In genomic region chr10:25437586-25438298, GRCm38 (mm10) we compare ENCODE assay signal across 14 mouse cellular contexts.
DNase-seq lines count a peak whose midpoint lies in the region; ATAC-seq and TF ChIP-seq lines count a peak whose summit lies in the region.
"Had no signal": no experiment of that assay in that cellular context is flagged by ENCODE, and none has a peak within 500 bp of the region (broad histone marks: within the 10 kb centered on the region; RNA-seq: fewer than 3 reads in every experiment).

No protein-coding gene starts in this region.

- H3K79me3 ChIP-seq in C2C12 (ENCODE audit: low read depth), result peaks cover 61% of the 10 kb centered on the region

- H3K4me3 ChIP-seq in hindbrain, embryonic 10.5 days, result no peak overlapping the region
- no peak overlapping the region for H3K4me3 ChIP-seq in hindbrain, embryonic 12.5 days
- no peak overlapping the region for H3K4me3 ChIP-seq in C2C12 (ENCODE audit: insufficient read depth, poor library complexity, severe bottlenecking)
- no peak overlapping the region for H3K4me3 ChIP-seq in embryonic facial prominence, embryonic 15.5 days (replicated peaks)
- H3K4me3 ChIP-seq: forebrain, embryonic 10.5 days; intestine, embryonic 15.5 days; liver, embryonic 15.5 days had no signal

- no peak for ATAC-seq in hindbrain, embryonic 12.5 days (ENCODE audit: low FRiP score)
- no peak for ATAC-seq in embryonic facial prominence, embryonic 15.5 days (ENCODE audit: insufficient number of reproducible peaks, low FRiP score, low TSS enrichment, low read depth)
- ATAC-seq in activated CD4-positive, CD25-positive, alpha-beta regulatory T cell, adult 4 months, result no peak
- ATAC-seq: intestine, embryonic 15.5 days; midbrain, embryonic 16.5 days had no signal

- H3ac ChIP-seq in C2C12 (ENCODE audit: control insufficient read depth, insufficient read length, low read depth), result no peak overlapping the region

- no peak overlapping the region for H3K9ac ChIP-seq in hindbrain, embryonic 12.5 days
- no peak overlapping the region for H3K9ac ChIP-seq in embryonic facial prominence, embryonic 15.5 days
- H3K9ac ChIP-seq: intestine, embryonic 15.5 days; liver, embryonic 15.5 days had no signal

- peaks cover 33% of the 10 kb centered on the region for H3K4me1 ChIP-seq in hindbrain, embryonic 10.5 days (replicated peaks)
- H3K4me1 ChIP-seq in hindbrain, embryonic 12.5 days, result peaks cover 6% of the 10 kb centered on the region; the same call in 1 of the 2 replicates
- H3K4me1 ChIP-seq in embryonic facial prominence, embryonic 15.5 days, result peaks cover 22% of the 10 kb centered on the region

- H3K27me3 ChIP-seq in hindbrain, embryonic 10.5 days (ENCODE audit: insufficient read depth, poor library complexity, severe bottlenecking), result no peaks in the 10 kb centered on the region
- no peaks in the 10 kb centered on the region for H3K27me3 ChIP-seq in hindbrain, embryonic 12.5 days
- H3K27me3 ChIP-seq in C2C12 (ENCODE audit: control insufficient read depth, insufficient read depth, insufficient read length), result no peaks in the 10 kb centered on the region
- no peaks in the 10 kb centered on the region for H3K27me3 ChIP-seq in embryonic facial prominence, embryonic 15.5 days
- H3K27me3 ChIP-seq: intestine, embryonic 15.5 days; liver, embryonic 15.5 days had no signal

- no peak overlapping the region for H3K4me2 ChIP-seq in hindbrain, embryonic 12.5 days (replicated peaks)
- H3K4me2 ChIP-seq in embryonic facial prominence, embryonic 15.5 days (replicated peaks), result no peak overlapping the region
- H3K4me2 ChIP-seq: intestine, embryonic 15.5 days; liver, embryonic 15.5 days had no signal

- 0 out of 2 replicates have a peak overlapping the region, but pooled peaks have one; percentile 23 for H3K27ac ChIP-seq in hindbrain, embryonic 10.5 days
- no peak overlapping the region for H3K27ac ChIP-seq in hindbrain, embryonic 12.5 days
- H3K27ac ChIP-seq in embryonic facial prominence, embryonic 15.5 days (replicated peaks), result 0 out of 2 replicates have a peak overlapping the region, but pooled peaks have one; percentile 13
- H3K27ac ChIP-seq: intestine, embryonic 15.5 days; liver, embryonic 15.5 days; macrophage had no signal

- WGBS in hindbrain, embryonic 10.5 days, result 95% methylated on average over 6 of the region's 6 CpGs
- 84% methylated on average over 6 of the region's 6 CpGs for WGBS in hindbrain, embryonic 12.5 days
- 78% methylated on average over 6 of the region's 6 CpGs for WGBS in embryonic facial prominence, embryonic 15.5 days

- TF ChIP-seq CTCF in C2C12 (IDR thresholded peaks at IDR 0.05; ENCODE audit: control insufficient read depth, insufficient read depth, insufficient read length), result no peak

- no peaks in the 10 kb centered on the region for H3K36me3 ChIP-seq in hindbrain, embryonic 10.5 days
- H3K36me3 ChIP-seq in hindbrain, embryonic 12.5 days, result no peaks in the 10 kb centered on the region
- peaks cover 10% of the 10 kb centered on the region for H3K36me3 ChIP-seq in C2C12 (ENCODE audit: control insufficient read depth, insufficient read depth)
- H3K36me3 ChIP-seq in embryonic facial prominence, embryonic 15.5 days, result no peaks in the 10 kb centered on the region
- H3K36me3 ChIP-seq: forebrain, embryonic 10.5 days; intestine, embryonic 15.5 days; liver, embryonic 15.5 days had no signal

- H3K79me2 ChIP-seq in C2C12 (ENCODE audit: control insufficient read depth, insufficient read depth), result peaks cover 92% of the 10 kb centered on the region

- no peaks in the 10 kb centered on the region for H3K9me3 ChIP-seq in hindbrain, embryonic 10.5 days
- no peaks in the 10 kb centered on the region for H3K9me3 ChIP-seq in hindbrain, embryonic 12.5 days (replicated peaks)
- no peaks in the 10 kb centered on the region for H3K9me3 ChIP-seq in embryonic facial prominence, embryonic 15.5 days (replicated peaks)
- H3K9me3 ChIP-seq: forebrain, embryonic 10.5 days; intestine, embryonic 15.5 days; liver, embryonic 15.5 days had no signal

- no peak for DNase-seq in hindbrain, embryonic 10.5 days (ENCODE audit: low spot score)
- peak; percentile 49 to 58 for DNase-seq in thymus, postnatal 10 days (ENCODE audit: low spot score in 2 of 2)
- DNase-seq in adrenal gland, adult 18-20 months (ENCODE audit: low spot score in 2 of 2), result no peak
- no peak for DNase-seq in cerebellum, postnatal 36 days
- DNase-seq: adrenal gland, adult 2 months had no signal

TF ChIP-seq in C2C12, 6 proteins besides CTCF, POLR2A, EP300 and RAD21:
- TF ChIP-seq USF1 (IDR thresholded peaks at IDR 0.05; ENCODE audit: low read depth) (no peak), MYOG (IDR thresholded peaks at IDR 0.05; ENCODE audit: control insufficient read depth, extremely low read depth, insufficient read length) (no peak), FOSL1 (IDR thresholded peaks at IDR 0.05; ENCODE audit: insufficient read depth, low read length, poor library complexity, severe bottlenecking) (no peak), CEBPB (IDR thresholded peaks at IDR 0.05; ENCODE audit: low read depth) (no peak), MAX (IDR thresholded peaks at IDR 0.05) (no peak), MYOD1 (IDR thresholded peaks at IDR 0.05; ENCODE audit: control insufficient read depth, insufficient read length, low read depth) (peak; percentile 48)

Comparison
In these comparisons a context has a peak if more than half of its experiments do, and no peak if none do; other contexts are left out.
1. DNase-seq: peak in thymus, postnatal 10 days (2 of 2); none in hindbrain, embryonic 10.5 days (single experiment), adrenal gland, adult 18-20 months (0 of 2) and cerebellum, postnatal 36 days (0 of 2).